Mouse (Mus musculus) midbrain, embryonic 15.5 days (tissue): ENCODE results near the gene Chchd5. TPM values are rescaled to one million over a fixed set of nuclear protein-coding genes. Genes with fewer than 3 reads are reported as not detected.

Experiments
- ATAC-seq: fragments of 200-750 bp; cut with Nextera tagmentation; replicated peaks from 2 replicates; pipeline ENCODE4 v1.8.0; 2017; ENCODE audit warnings: moderate TSS enrichment
- H3K27ac ChIP-seq: fragments of 300-500 bp; sonication (generic); 2 replicates; pipeline ENCODE4 v1.5.1; 2015; ENCODE audit warnings: mild to moderate bottlenecking, inconsistent platforms
- H3K27me3 ChIP-seq: fragments of 300-500 bp; sonication (generic); replicated peaks from 2 replicates; pipeline ENCODE4 v1.6.1; 2015; ENCODE audit warnings: inconsistent platforms
- H3K36me3 ChIP-seq: fragments of 300-500 bp; sonication (generic); replicated peaks from 2 replicates; pipeline ENCODE4 v1.6.1; 2015; ENCODE audit warnings: inconsistent platforms
- H3K4me1 ChIP-seq: fragments of 300-500 bp; sonication (generic); 2 replicates; pipeline ENCODE4 v1.6.1; 2015; ENCODE audit warnings: inconsistent platforms
- H3K4me2 ChIP-seq: fragments of 300-500 bp; sonication (generic); 2 replicates; pipeline ENCODE4 v1.6.1; 2015; ENCODE audit warnings: inconsistent platforms, mild to moderate bottlenecking, moderate library complexity
- H3K4me3 ChIP-seq: fragments of 300-500 bp; sonication (generic); 2 replicates; pipeline ENCODE4 v1.5.1; 2015; ENCODE audit warnings: mild to moderate bottlenecking, inconsistent platforms
- H3K9ac ChIP-seq: fragments of 300-500 bp; sonication (generic); 2 replicates; pipeline ENCODE4 v1.6.1; 2015; ENCODE audit warnings: mild to moderate bottlenecking, inconsistent platforms
- H3K9me3 ChIP-seq: fragments of 300-500 bp; sonication (generic); 2 replicates; pipeline ENCODE4 v1.6.1; 2016; ENCODE audit warnings: inconsistent platforms
- WGBS: fragments of 180-500 bp; shearing (Covaris S2); methylation state at CpG from one replicate; pipeline ENCODE4 v1.1.7; 2015; ENCODE audit warnings: mixed read lengths; 5-methylcytosine and 5-hydroxymethylcytosine counted together
- polyA plus RNA-seq: library from polyadenylated mRNA; unstranded; fragments of >200 nt; fragmentation: Nextera tagmentation; extraction: Ambion mirVana; gene quantifications from 2 replicates; pipeline ENCODE4 v1.2.1, GENCODE M21; 2015

The Chchd5 gene
- polyA plus RNA-seq, 1 experiment from 2014 or later, result 20.3 TPM

DNA sequence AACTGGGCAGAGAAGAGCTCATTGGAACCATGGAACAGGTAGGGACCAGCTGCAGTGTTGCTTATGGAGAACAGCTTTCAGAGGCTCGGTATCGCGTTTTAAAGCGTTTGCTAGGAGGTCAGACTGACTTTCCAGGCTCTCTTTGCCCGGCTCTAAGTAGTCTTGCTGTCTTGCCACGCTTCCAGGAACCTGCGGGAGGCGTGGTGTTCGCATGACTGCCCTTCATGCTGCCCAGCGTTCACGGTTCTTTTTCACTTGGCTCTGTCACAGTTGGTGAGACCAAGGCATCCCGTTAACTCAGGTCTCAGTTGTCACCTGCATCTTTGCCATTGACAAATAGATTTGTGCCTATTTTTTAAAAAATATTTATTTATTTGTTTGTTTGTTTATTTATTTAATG, 11.4 kb upstream of the Chchd5 start:
- Histone ChIP-seq H3K4me3 (no peak overlapping the region), H3K27me3 (no peaks in the 10 kb centered on the region), H3K27ac (no peak overlapping the region), H3K9ac (no peak overlapping the region), H3K4me2 (no peak overlapping the region), H3K9me3 (no peaks in the 10 kb centered on the region), H3K4me1 (no peaks in the 10 kb centered on the region), H3K36me3 (peaks cover 63% of the 10 kb centered on the region)
- ATAC-seq, result no peak
- 96% methylated on average over 12 of the region's 12 CpGs for WGBS

DNA sequence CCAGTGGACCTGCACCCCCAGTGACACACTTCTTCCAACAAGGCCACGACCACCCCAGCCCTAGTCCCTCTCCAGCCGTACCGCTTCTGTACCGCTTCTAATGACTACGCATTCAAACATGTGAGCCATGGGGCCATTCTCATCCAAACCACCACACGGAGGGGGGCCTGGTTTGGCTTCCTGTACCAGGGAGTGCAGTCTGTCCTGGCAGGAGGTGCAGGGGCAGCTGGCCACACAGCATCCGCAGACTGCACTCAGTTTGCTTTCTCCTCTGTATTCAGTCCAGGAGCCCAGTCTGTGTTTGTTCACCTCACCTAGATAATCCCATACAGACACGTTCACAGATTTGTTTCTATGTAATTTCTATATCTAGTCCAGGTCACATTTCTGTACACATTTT, 7.5 kb upstream of the Chchd5 start:
- no peak overlapping the region for H3K4me3 ChIP-seq
- no peaks in the 10 kb centered on the region for H3K27me3 ChIP-seq
- no peak overlapping the region for H3K4me2 ChIP-seq
- WGBS, result 95% methylated on average over 8 of the region's 8 CpGs
- no peak overlapping the region for H3K27ac ChIP-seq
- peaks cover 58% of the 10 kb centered on the region for H3K36me3 ChIP-seq
- H3K9me3 ChIP-seq, result no peaks in the 10 kb centered on the region
- H3K4me1 ChIP-seq, result no peaks in the 10 kb centered on the region
- ATAC-seq, result no peak
- no peak overlapping the region for H3K9ac ChIP-seq

DNA sequence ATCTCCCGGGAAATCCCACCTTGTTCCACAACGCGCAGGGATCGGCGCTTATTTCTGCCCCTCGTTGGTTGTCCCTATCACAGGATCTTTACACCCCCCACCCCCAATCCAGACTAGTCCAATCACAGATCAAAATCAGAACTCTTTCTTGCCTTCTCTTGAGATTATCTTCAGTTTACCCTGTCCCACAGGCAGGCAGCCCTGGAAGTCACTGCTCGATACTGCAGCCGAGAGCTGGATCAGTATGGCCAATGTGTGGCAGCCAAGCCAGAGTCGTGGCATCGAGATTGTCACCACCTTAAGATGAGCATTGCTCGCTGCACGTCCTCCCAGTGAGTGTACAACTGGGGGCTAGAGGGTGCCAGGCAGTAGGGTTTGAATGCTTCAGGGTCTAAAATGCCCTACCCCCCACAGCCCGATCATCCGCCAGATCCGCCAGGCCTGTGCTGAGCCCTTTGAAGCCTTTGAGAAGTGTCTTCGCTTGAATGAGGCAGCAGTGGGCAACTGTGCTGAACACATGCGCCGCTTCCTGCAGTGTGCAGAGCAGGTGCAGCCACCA, 566 bp downstream of the Chchd5 start:
- ATAC-seq, result peak; percentile 71
- H3K4me1 ChIP-seq, result peaks cover 23% of the 10 kb centered on the region
- H3K4me3 ChIP-seq, result peak overlapping the region; percentile 72
- peak overlapping the region; percentile 81 for H3K27ac ChIP-seq
- no peaks in the 10 kb centered on the region for H3K27me3 ChIP-seq
- H3K9me3 ChIP-seq, result no peaks in the 10 kb centered on the region
- peak overlapping the region; percentile 63 for H3K4me2 ChIP-seq
- peaks cover 31% of the 10 kb centered on the region for H3K36me3 ChIP-seq
- peak overlapping the region; percentile 40 for H3K9ac ChIP-seq
- 22% methylated on average over 18 of the region's 18 CpGs for WGBS

DNA sequence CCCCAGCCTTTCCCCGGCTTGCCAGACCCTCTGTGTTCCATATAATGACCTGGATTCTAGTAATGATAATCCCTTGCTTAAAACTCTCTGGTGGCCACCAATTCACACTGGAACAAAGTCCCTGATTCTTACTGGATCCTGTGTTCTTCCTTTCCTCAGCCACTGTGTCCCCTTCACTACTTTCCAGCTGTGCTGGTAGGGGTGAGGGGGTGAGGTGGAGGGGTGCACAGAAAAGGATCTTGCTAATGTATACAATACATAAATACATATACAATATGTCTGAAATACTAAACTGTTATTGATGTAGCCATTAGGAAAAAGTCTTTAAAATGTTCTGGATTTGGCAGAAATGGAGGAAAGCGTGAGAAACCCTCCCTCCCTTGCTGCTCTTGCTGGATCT, 1.3 kb downstream of the Chchd5 start:
- H3K27me3 ChIP-seq, result no peaks in the 10 kb centered on the region
- H3K4me2 ChIP-seq, result peak overlapping the region; percentile 63
- peak overlapping the region; percentile 72; the same call in 1 of the 2 replicates for H3K4me3 ChIP-seq
- H3K9me3 ChIP-seq, result no peaks in the 10 kb centered on the region
- H3K4me1 ChIP-seq, result peaks cover 23% of the 10 kb centered on the region
- H3K36me3 ChIP-seq, result peaks cover 24% of the 10 kb centered on the region
- WGBS, result 88% methylated on average over 2 of the region's 2 CpGs
- no peak for ATAC-seq
- peak overlapping the region; percentile 40; the same call in 1 of the 2 replicates for H3K9ac ChIP-seq
- H3K27ac ChIP-seq, result peak overlapping the region; percentile 81; the same call in 1 of the 2 replicates

DNA sequence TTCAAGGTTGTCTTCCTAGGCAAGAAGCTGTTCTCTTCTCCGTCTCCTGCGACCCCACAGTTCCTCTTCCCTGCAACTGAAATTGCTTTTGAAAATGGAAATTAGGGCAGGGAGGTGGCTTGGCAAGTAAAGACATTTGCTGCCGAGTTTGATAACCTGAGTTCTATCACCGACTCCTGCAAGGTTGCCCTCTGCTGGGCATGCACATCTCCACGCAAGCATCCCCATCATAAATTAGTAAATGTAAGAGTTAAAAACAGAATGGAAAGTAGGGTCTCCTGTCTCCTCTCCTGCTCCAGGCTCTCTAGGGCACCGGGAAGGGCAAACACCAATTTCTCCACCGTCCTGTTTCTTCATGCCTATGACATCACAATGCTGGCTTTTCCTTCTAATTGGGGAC, 2.7 kb downstream of the Chchd5 start:
- ATAC-seq, result no peak

DNA sequence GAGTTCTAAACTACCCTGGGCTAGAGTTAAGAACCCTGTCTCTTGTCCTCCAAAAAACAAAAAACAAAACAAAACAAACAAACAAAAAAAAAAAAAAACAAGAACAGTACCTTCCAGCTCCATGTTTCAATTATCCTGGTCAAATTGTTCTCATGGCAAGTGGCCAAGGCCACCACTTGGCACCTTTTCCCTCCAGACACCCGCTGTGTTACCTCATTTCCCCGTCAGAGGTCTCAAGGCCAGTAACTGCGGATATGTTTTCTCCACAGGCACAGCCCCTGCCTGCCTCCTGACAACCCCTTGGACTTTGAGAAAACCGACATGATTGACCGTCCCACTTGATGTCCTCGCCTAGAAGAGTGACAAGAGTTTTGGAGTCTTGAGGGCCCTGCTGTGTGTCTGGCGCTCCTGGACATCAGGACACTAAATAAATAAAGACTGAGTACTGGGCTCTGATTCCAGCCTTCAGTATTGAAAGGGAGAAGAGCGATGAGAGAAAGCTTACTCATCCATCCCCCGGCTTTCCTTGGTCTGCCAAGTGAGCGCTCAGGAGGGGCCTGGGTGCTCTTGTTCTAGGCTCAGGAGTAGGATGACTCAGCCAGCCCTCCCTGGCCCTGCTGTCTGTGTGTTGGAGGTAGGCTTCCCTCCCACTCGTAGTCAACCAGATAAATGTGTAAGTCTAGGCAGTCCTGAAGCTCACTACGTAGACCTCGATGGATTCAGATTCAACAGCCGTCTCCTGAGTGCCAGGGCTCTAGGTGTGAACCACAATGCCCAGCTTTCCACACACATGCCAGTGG, 3.7 kb downstream of the Chchd5 start:
- no peak overlapping the region for H3K4me2 ChIP-seq
- WGBS, result 98% methylated on average over 14 of the region's 14 CpGs
- H3K36me3 ChIP-seq, result peaks cover 12% of the 10 kb centered on the region
- no peak overlapping the region for H3K4me3 ChIP-seq
- H3K9me3 ChIP-seq, result no peaks in the 10 kb centered on the region
- ATAC-seq, result no peak
- H3K4me1 ChIP-seq, result peaks cover 23% of the 10 kb centered on the region
- H3K27me3 ChIP-seq, result no peaks in the 10 kb centered on the region
- H3K27ac ChIP-seq, result no peak overlapping the region
- no peak overlapping the region for H3K9ac ChIP-seq

More for the DNA sequence above, 2.7 kb downstream of the Chchd5 start:
- Histone ChIP-seq H3K4me3 (no peak overlapping the region), H3K27me3 (no peaks in the 10 kb centered on the region), H3K4me1 (peaks cover 23% of the 10 kb centered on the region), H3K9me3 (no peaks in the 10 kb centered on the region), H3K9ac (no peak overlapping the region), H3K36me3 (peaks cover 15% of the 10 kb centered on the region), H3K27ac (no peak overlapping the region), H3K4me2 (no peak overlapping the region)
- WGBS, result 95% methylated on average over 7 of the region's 7 CpGs

DNA sequence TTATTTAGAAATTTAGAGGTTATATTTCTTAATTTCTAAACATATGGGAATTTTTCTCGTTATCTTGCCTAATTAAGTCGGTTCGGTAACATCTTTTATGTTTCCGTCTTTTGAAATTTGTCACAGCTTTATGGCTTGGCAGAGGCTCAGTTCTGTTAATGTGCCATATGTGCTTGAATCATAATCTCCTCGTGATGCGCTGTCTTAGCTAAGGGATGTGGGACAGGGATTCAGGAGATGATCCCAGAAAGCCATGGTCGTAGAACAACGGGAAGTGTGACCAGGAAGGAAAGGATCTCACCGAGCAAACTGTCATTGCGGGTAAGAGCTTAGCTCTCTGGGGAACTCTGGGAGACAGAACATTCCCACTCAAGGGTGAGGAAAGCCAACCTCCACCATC, 10.4 kb downstream of the Chchd5 start:
- Histone ChIP-seq H3K9ac (no peak overlapping the region), H3K36me3 (no peaks in the 10 kb centered on the region), H3K27me3 (no peaks in the 10 kb centered on the region), H3K4me3 (no peak overlapping the region), H3K4me2 (no peak overlapping the region), H3K4me1 (no peaks in the 10 kb centered on the region), H3K27ac (no peak overlapping the region), H3K9me3 (no peaks in the 10 kb centered on the region)
- ATAC-seq, result no peak
- 79% methylated on average over 10 of the region's 10 CpGs for WGBS

DNA sequence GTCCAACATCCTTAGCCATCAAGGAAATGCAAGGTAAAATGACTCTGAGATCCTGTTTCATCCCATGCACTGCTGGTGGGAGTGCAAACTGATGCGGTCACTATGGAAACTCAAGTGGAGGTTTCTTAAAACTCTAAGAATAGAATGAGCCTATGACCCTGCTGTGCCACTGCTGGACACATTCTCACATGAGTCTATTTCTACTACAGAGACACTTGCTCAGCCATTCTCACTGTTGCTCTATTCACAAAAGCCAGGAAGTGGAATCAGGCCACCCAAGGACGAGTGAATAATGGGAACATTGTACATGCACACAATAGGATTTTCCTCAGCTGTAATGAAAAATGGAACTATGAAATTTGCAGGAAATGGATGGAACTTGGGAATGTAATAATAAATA, 19.3 kb downstream of the Chchd5 start:
- ATAC-seq, result no peak
- H3K9me3 ChIP-seq, result no peaks in the 10 kb centered on the region
- no peak overlapping the region for H3K9ac ChIP-seq
- H3K4me2 ChIP-seq, result no peak overlapping the region
- 0 out of 2 replicates have a peak overlapping the region, but pooled peaks have one; percentile 0 for H3K27ac ChIP-seq
- H3K36me3 ChIP-seq, result no peaks in the 10 kb centered on the region
- H3K27me3 ChIP-seq, result no peaks in the 10 kb centered on the region
- H3K4me3 ChIP-seq, result no peak overlapping the region
- H3K4me1 ChIP-seq, result no peaks in the 10 kb centered on the region
- 34% methylated on average over 2 of the region's 2 CpGs for whole genome bisulfite sequencing

DNA sequence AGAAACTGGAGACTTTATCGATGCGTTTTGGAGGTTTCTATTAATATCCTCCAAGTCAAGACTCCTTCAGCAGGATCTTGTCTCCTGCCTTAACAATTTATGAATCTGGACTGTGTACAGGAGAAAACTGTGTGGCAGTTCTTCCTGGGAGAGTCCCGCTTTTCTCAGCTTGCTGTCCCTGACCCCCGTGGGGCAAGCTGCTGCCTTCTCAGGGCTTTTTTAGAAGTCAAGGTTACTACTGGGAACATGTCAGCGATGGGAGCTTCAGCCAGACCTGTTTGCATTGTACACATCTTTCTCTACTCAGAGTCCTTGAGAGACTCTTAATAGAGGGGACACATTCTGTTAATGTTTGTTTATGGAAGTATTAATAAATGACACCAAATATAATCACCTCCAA, 20.9 kb downstream of the Chchd5 start:
- H3K4me1 ChIP-seq, result no peaks in the 10 kb centered on the region
- ATAC-seq, result no peak

DNA sequence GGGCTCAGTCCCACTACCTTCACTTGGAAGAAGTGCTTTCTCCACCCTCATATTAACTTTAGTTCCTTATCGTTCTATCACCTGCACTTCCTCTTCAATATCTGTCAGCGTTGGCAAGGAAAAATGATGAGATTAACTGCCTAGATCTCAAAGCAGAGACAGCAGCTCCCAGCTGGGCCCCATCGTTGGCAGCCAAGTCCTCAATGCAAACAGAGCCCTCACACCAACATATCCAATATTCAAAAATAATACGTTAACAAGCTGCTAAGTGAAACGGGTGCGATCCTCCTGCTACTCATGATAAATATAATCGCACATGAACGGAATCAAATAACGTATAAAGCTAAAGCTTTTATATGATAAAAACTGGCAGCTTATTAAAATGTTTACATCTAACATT, 21.6 kb downstream of the Chchd5 start:
- H3K4me2 ChIP-seq, result no peak overlapping the region
- no peak overlapping the region for H3K4me3 ChIP-seq
- ATAC-seq, result no peak
- no peak overlapping the region for H3K9ac ChIP-seq
- H3K4me1 ChIP-seq, result no peaks in the 10 kb centered on the region
- no peaks in the 10 kb centered on the region for H3K9me3 ChIP-seq
- H3K27me3 ChIP-seq, result no peaks in the 10 kb centered on the region
- WGBS, result 90% methylated on average over 9 of the region's 9 CpGs
- H3K36me3 ChIP-seq, result no peaks in the 10 kb centered on the region
- no peak overlapping the region for H3K27ac ChIP-seq

More for the DNA sequence above, 20.9 kb downstream of the Chchd5 start:
- Histone ChIP-seq H3K9ac (no peak overlapping the region), H3K27ac (no peak overlapping the region), H3K9me3 (no peaks in the 10 kb centered on the region), H3K27me3 (no peaks in the 10 kb centered on the region), H3K36me3 (no peaks in the 10 kb centered on the region), H3K4me3 (no peak overlapping the region), H3K4me2 (no peak overlapping the region)
- WGBS, result 85% methylated on average over 5 of the region's 5 CpGs

DNA sequence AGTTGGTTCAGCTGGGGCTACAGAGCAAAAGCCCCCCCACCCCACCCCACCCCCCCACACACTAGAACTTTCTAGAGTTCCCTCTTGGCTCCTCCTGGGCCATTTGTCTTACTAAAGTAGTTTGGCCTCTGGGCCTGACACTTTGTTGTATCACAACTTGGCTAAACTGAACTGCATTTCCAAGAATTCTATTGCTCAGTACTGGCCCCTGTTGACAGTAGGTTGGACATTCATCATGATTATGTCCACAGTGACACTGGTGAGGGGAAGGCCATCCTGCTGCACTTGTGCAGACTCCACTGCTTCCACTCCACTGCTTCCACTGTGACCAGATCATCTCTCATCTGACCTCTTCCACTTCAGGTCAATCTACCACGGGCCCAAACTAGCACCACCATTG, 23.3 kb downstream of the Chchd5 start:
- Histone ChIP-seq H3K27me3 (no peaks in the 10 kb centered on the region), H3K9me3 (no peaks in the 10 kb centered on the region), H3K4me3 (no peak overlapping the region), H3K4me2 (no peak overlapping the region), H3K4me1 (no peaks in the 10 kb centered on the region), H3K27ac (no peak overlapping the region), H3K9ac (no peak overlapping the region), H3K36me3 (no peaks in the 10 kb centered on the region)
- no peak for ATAC-seq
- 78% methylated on average over 1 of the region's 1 CpGs for WGBS

DNA sequence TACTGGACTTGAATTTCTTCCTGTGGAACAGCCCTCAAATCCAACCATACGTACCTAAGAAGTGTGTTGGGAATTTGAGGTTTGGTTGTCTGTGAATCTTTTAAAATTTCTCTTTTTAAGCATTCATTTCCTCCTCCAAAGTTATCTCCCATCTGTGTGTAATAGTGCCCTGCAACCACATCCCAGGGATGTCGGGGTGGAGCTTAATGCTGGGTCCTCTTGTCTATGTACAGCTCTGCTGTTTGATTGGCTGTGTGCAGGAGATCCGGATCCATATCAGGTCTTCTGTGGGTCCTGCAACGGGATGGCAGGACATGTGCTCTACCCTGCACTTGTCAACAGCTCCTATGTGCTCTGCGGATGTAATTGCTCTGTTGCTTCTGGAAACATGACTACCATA, 35.3 kb downstream of the Chchd5 start:
- H3K9ac ChIP-seq, result no peak overlapping the region
- H3K4me2 ChIP-seq, result no peak overlapping the region
- no peak for ATAC-seq
- H3K9me3 ChIP-seq, result no peaks in the 10 kb centered on the region
- no peaks in the 10 kb centered on the region for H3K4me1 ChIP-seq
- H3K36me3 ChIP-seq, result no peaks in the 10 kb centered on the region
- H3K27ac ChIP-seq, result no peak overlapping the region
- no peak overlapping the region for H3K4me3 ChIP-seq
- 77% methylated on average over 5 of the region's 5 CpGs for WGBS
- no peaks in the 10 kb centered on the region for H3K27me3 ChIP-seq
